Mouse (Mus musculus): ENCODE measurements around the gene Dnah2.
A peak's percentile ranks its signal among the peaks of the same experiment; 100 is the strongest.

GRCm38 (mm10) chr11:69413221-69414181, 135.4 kb downstream of the Dnah2 start, which contains the start of gene Kdm6b:
- TF ChIP-seq POLR2A (IDR thresholded peaks at IDR 0.05; ENCODE audit: insufficient read depth, low read length) (no peak), CTCF (IDR thresholded peaks at IDR 0.05; ENCODE audit: low read depth, low read length) (no peak), EP300 (IDR thresholded peaks at IDR 0.05; ENCODE audit: insufficient read depth, low read depth, low read length) (0 out of 2 replicates have a peak, but pooled peaks have one; percentile 12)

Measured in ES-Bruce4 (cell line).